In genomic region chr7:65577118-65577517, GRCm38 (mm10) we compare ENCODE assay signal across 8 mouse cellular contexts. TPM values are rescaled to one million over a fixed set of nuclear protein-coding genes. Genes with fewer than 3 reads are reported as not detected.
DNase-seq lines count a peak whose midpoint lies in the region; ATAC-seq and TF ChIP-seq lines count a peak whose summit lies in the region.

No protein-coding gene starts in this region.

- intact Hi-C loops in gastrocnemius, adult 2 months (cut with DNase I) = no loop called here

- 7% methylated on average over 12 of the region's 12 CpGs for WGBS in cerebellum, adult 2 months
- 31% methylated on average over 12 of the region's 12 CpGs for WGBS in midbrain, embryonic 16.5 days

- peak; percentile 90 for ATAC-seq in midbrain, embryonic 16.5 days

- no peaks in the 10 kb centered on the region for H3K9me3 ChIP-seq in midbrain, embryonic 16.5 days (replicated peaks; ENCODE audit: control insufficient read depth, low read length, poor library complexity, severe bottlenecking)

- H3K4me2 ChIP-seq in midbrain, embryonic 16.5 days (ENCODE audit: low read length) = peak overlapping the region; percentile 20; the same call in 1 of the 2 replicates

- no peaks in the 10 kb centered on the region for H3K4me1 ChIP-seq in cerebellum, adult 2 months (ENCODE audit: control insufficient read depth, insufficient read depth, low read length)
- H3K4me1 ChIP-seq in midbrain, embryonic 16.5 days (ENCODE audit: control insufficient read depth, insufficient read depth, low read length) = peaks cover 8% of the 10 kb centered on the region

- TF ChIP-seq POLR2A in cerebellum, adult 2 months (IDR thresholded peaks at IDR 0.05; ENCODE audit: borderline replicate concordance, insufficient read depth, low read length) = no peak

- no peak overlapping the region for H3K4me3 ChIP-seq in cerebellum, adult 2 months (replicated peaks; ENCODE audit: insufficient read depth, low read depth, low read length)
- H3K4me3 ChIP-seq in midbrain, embryonic 16.5 days (ENCODE audit: low read depth, low read length) = no peak overlapping the region
- no peak overlapping the region for H3K4me3 ChIP-seq in gastrocnemius, adult 2 months

- DNase-seq in heart, adult 11 months = peak; percentile 80
- no peak for DNase-seq in heart, postnatal 4 days
- DNase-seq in cerebellum, adult 2 months = peak; percentile 52 to 69
- DNase-seq in forelimb bud, embryonic 11.5 days (ENCODE audit: low read depth, low spot score) = peak; percentile 6
- DNase-seq in gastrocnemius, adult 2 months = no peak
- DNase-seq in heart, adult 18-20 months = no peak
- no peak for DNase-seq in thymus, postnatal 0 days (ENCODE audit: low spot score)

- H3K27ac ChIP-seq in cerebellum, adult 2 months (ENCODE audit: insufficient read depth, low read length) = no peak overlapping the region
- H3K27ac ChIP-seq in midbrain, embryonic 16.5 days (ENCODE audit: low read length) = peak overlapping the region; percentile 37; the same call in 1 of the 2 replicates
- no peak overlapping the region for H3K27ac ChIP-seq in gastrocnemius, adult 2 months

- no peaks in the 10 kb centered on the region for H3K36me3 ChIP-seq in midbrain, embryonic 16.5 days (ENCODE audit: control insufficient read depth, insufficient read depth, low read length)

- TF ChIP-seq CTCF in cerebellum, adult 2 months (IDR thresholded peaks at IDR 0.05; ENCODE audit: borderline replicate concordance, insufficient read depth, low read depth, low read length) = no peak
- TF ChIP-seq CTCF in gastrocnemius, adult 2 months (IDR thresholded peaks at IDR 0.05) = no peak

- no peak overlapping the region for H3K9ac ChIP-seq in midbrain, embryonic 16.5 days (ENCODE audit: low read depth, low read length)

- no peaks in the 10 kb centered on the region; the same call in 1 of the 2 replicates for H3K27me3 ChIP-seq in cerebellum, adult 2 months (ENCODE audit: control insufficient read depth, insufficient read depth, low read length)
- H3K27me3 ChIP-seq in midbrain, embryonic 16.5 days (ENCODE audit: control insufficient read depth, insufficient read depth, low read depth, low read length) = no peaks in the 10 kb centered on the region

RNA-seq across cellular contexts. Expression of gene Tjp1, which starts 49.5 kb away (rescaled TPM):
- total RNA-seq in heart, postnatal 4 days (2021) = 100 to 1,000 TPM; 148 to 156 TPM
- polyA plus RNA-seq in cerebellum, adult 2 months (2012; rRNA removed) = 42.9 and 44.3 TPM in 2 replicates
- polyA plus RNA-seq in midbrain, embryonic 16.5 days (2015; fragmentation: Nextera tagmentation; extraction: Ambion mirVana) = 25.7 and 28.4 TPM in 2 replicates
- total RNA-seq in gastrocnemius, adult 2 months (2021) = 10 to 100 TPM; 21.1 to 23.8 TPM
- 10 to 100 TPM; 82.5 to 86.3 TPM for total RNA-seq in heart, adult 18-20 months (2021)
- 2.6 and 2.8 TPM in 2 replicates for polyA plus RNA-seq in thymus, postnatal 0 days (2015; fragmentation: Nextera tagmentation; extraction: Ambion mirVana)

Comparison
In these comparisons a context has a peak if more than half of its experiments do, and no peak if none do; other contexts are left out.
1. DNase-seq: peak in heart, adult 11 months (single experiment), cerebellum, adult 2 months (2 of 2) and forelimb bud, embryonic 11.5 days (single experiment); none in heart, postnatal 4 days (single experiment), gastrocnemius, adult 2 months (single experiment), heart, adult 18-20 months (0 of 2) and thymus, postnatal 0 days (single experiment).